Mouse (Mus musculus) monocyte, adult 2 months (primary cell): ENCODE measurements around the gene Dek.

Experiments
- DNase-seq, 2 experiments: peaks; one replicate each; pipeline ENCODE4 v3.0.0; 2022; ENCODE audit warnings: low spot score in 2 of 2, low read depth in 1 of 2

Gene Dek

DNA sequence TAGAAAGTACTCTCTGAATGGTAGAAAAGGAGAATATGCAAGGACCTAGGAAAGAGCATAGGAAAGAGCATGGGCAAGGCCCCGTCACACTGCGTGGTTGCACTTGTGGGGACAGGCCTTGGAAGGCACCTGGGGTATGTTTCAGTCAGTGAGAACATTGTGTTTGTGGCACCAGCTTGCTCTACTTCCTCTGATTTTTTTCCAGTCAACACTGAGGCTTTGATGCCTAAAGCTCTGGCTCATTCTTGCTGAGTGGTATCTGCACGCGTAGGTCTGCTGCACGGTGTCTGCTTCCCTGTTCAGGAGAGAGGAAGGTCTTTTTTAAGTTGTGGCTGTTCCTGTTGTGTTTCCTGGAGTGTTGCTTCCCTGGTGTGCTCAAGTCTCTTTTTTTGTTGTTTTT lies 49.2 kb downstream of the Dek start:
- no peak for DNase-seq

DNA sequence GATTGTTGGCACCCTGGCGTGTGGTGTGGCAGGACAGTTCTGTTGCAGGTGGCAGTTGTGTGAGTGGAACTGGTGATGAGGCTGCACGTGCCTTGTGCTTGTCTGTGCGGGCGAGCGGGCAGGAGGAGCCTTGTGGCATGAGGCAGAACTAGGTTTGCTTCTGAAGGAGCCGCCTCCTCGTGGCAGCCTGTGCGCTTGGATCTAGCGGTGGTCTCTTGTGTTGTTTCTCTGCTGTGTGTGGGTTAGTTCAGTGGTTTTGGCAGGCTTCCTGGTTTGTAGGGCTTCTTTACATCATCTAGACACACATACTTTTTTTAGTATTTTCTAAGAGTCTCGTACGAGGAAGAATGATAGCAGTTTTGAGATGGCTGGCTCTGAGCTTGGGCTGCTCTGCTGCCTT lies 49.9 kb downstream of the Dek start:
- DNase-seq: no peak

DNA sequence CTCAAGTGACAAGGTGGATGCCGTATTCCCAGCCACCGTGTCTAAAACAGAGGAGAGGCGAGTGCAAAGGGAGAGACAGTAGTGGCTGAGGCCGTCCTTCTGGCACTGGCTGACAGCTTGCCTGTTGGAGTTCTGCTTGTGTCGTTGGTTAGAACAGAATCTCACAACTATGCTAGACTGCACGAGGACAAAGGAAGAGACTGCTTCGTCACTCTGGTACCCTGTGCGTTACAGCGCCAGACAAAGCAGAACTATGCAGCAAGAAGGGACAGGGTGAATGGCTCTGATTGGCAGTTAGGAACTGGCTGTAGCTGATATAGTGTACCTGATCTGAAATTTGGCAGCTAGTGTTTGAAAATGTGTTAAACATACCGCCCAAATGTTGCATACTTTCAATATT lies 52.0 kb downstream of the Dek start:
- no peak for DNase-seq

DNA sequence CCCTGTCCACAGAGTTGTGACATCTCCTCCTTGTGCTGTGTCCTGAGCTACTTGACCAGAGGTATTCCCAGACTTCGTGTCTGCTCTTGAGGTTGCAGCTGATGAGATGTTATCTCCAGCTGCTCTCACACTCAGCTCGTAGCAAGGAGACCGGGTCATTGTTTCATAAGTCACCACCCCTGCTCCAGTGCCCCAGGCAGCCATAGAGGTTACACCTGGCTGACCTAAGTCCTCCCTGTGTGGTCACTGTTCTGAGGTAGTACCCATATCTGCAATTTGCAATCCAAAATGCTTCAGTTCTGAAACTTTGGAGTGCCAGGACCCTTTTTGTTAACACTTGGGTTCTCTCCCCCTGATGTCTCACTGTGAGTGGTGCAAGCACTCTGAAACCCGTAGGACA lies 56.0 kb downstream of the Dek start:
- no peak for DNase-seq

DNA sequence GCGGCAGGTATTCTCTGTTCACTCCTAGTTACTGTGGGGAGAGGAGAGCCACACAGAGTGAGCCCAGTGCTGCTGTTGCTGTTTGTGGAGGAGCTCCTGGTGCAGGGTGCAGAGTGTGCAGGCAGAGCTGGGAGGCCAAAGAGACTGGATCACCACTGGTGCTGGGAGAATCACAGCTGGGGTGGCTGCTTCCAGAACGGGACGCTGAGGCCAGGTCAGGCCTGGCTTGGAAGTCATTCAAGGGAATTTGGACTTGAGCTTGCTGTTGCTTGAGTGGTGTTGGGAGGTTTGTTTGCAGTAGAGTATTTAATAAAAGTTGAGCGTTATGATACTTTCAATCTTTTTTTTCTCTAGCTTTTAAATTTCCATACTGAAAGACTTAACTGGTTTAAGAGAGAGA lies 58.0 kb downstream of the Dek start:
- no peak for DNase-seq

DNA sequence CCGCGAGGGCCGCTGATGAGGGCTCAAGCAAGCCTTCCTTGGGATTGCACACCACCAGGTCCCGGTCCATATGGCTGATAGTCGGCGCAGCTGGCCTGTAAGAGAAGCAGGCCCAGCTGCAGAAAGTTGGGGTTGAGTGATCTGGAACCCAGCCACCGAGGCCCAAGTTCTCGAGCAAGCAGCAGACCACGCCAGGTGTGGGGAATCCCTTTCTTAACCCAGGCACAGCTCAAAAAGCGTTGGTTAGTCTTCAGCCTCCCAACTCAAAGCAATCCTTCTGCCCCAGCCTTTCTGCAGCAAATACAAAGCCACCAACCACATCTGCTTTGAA lies 61.4 kb downstream of the Dek start, which contains the start of gene Tpmt:
Gene Tpmt, minus strand, starts transcription at position 121 of the 331 bp plus-strand sequence.
- DNase-seq: no peak

DNA sequence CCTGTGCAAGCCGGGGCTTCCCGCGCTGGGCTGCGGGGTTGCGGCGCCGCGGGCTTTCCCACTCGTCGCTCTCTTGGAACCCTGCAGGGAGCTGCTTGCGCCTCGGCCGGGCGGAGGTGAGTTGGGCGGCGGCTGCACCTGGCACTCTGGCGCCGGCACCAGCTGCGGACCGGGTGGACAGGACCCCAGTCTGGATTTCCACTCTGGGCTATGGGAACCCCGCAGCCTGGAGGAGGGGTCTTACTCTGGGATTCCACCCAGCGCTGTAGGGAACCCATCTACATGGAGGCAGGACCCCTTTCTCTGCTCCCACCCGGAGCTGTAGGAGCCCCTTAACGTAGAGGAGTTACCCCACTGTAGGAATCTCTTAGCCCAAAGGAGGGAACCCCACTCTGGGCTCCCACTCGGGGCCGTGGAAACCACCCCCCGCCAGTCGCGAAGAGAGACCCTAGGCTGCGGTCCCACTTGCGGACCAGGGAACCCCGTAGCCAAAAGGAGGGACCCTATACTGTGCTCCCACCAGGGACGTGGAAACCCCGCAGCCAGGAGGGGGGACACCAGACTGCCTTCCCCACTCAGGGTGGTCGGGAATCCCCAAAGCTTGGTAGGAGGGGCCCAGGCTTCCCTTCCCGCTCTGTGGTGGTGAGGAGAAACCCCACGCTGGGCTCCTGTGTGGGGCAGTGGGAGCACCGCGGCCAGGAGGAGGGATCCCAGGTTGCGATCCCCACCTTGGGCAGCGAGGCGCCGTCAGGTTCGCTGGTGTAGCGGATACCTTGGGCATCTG lies 62.0 kb downstream of the Dek start:
- peak in 1 of 2 experiments; percentile 8 for DNase-seq

DNA sequence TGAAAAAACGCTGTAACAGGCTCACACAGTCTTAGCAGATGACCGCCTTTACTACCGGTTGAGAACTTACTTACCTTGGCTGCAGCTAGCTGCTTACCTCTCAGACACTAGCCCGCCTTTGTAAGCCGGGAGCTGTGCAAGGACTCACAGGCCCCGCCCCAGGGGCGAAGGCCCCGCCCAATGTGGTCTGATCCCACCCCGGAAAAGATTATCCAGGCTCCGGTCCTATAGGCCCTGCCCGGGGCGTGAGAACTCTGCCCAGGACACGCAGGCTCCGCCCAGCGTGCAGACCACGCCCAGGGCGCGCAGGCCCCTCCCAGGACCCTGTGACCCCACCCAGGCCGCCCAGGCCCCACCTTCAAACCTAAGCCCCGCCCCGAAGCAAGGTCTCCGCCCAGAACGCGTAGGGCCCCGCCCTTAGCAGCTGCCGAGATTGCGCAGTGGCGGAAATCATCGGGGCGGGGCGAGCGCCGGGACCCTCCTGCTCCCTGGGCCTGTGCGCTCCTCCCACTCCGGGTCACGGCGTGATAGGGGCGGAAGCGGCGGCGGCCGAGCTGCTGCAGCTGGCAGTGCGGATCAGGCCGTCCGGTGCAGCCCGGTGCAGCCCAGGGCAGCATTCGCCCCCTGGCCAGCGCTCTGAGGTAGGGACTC lies 62.8 kb downstream of the Dek start, which contains the start of gene Kdm1b:
Gene Kdm1b, plus strand, starts transcription at position 470 of the 651 bp plus-strand sequence.
- peak; percentile 98 to 99 for DNase-seq

DNA sequence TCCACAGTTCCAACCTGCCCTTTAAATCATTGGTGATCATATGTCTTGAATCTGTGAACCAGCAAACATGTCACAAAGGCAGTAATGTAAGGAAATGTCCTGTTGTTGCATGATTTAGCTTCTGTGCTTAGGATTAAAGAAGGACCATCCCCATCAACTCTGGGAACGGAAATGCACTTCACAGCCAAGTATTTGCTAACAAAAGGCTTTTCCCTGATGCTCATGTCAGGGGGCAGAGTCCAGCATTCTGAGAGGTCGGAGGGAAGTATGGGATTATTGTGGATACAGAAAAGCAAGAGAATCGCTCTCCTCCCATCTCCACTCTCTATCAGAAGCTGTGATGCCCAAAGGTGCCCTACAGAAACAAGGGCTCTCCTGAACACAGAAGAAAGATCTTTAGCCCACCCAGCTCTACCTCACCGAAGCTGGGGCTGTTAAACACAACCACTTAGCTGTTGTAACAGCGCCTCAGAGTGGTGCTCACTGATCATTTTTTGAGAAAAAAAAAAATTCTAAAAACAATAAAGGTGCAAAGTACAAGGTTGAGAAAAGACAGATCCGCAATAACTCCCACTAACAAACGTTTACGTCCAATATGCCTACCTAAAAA lies 63.9 kb downstream of the Dek start:
- no peak for DNase-seq

DNA sequence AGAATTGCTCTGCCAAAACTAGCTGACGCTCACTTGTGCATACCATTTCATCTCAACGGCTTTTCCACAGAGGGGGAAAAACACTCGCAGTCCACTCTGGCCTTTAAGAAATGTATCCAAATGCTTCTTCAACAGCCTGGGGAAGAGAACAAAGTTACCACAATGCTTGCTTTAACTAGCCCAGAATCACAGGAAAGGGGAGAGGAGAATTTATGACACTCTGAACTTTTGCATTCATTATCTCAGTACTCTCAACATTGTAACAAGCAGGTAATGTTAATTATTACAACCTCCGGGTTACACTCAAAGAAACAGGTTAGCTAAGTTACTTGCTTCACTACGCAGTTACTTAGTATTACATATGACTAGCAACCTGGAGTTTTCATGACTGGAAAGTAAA lies 65.9 kb downstream of the Dek start:
- DNase-seq: no peak

DNA sequence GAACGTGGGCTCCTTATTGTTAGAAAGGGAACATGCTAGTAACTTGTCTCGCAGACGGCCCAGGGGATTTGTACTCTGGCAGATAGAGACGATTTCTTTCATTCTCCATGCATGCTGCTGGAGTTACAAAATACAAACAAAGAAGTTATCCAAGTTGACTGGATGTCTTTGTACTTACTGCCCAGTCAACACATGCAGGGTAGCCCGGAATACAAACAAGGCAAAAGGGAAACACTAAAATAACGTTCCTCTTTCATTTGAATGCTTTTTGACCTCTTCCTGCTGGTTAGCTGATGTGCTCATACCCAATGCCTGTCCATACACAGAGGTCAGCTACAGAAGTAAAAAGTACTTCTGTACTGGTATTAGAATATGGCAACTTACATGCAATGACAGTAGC lies 68.1 kb downstream of the Dek start:
- no peak for DNase-seq
